Mouse (Mus musculus) midbrain, embryonic 11.5 days (tissue): Measurements from ENCODE around the gene Taf11. TPM values are rescaled to one million over a fixed set of nuclear protein-coding genes. Genes with fewer than 3 reads are reported as not detected.
A peak's percentile ranks its signal among the peaks of the same experiment; 100 is the strongest.

ENCODE experiments used
- ATAC-seq: fragments of 200-750 bp; cut with Nextera tagmentation; 2 replicates; pipeline ENCODE4 v1.8.0; 2017; ENCODE audit warnings: moderate TSS enrichment, moderate library complexity; ENCODE audit not compliant: low FRiP score
- DNase-seq: peaks from one replicate; pipeline ENCODE4 v3.0.0; 2015; ENCODE audit warnings: low spot score; ENCODE audit errors: missing footprints
- H3K27ac ChIP-seq: fragments of 300-500 bp; sonication (generic); 2 replicates; pipeline ENCODE4 v1.5.1; 2014; ENCODE audit warnings: low read depth, low read length
- H3K27me3 ChIP-seq: fragments of 300-500 bp; sonication (generic); 2 replicates; pipeline ENCODE4 v1.6.1; 2014; ENCODE audit warnings: mild to moderate bottlenecking, low read length, moderate library complexity, mixed read lengths; ENCODE audit not compliant: control insufficient read depth, insufficient read depth
- H3K36me3 ChIP-seq: fragments of 300-500 bp; sonication (generic); 2 replicates; pipeline ENCODE4 v1.6.1; 2014; ENCODE audit warnings: mild to moderate bottlenecking, low read length, moderate library complexity, mixed read lengths; ENCODE audit not compliant: control insufficient read depth, insufficient read depth
- H3K4me1 ChIP-seq: fragments of 300-500 bp; sonication (generic); 2 replicates; pipeline ENCODE4 v1.6.1; 2014; ENCODE audit warnings: low read length; ENCODE audit not compliant: control insufficient read depth, insufficient read depth
- H3K4me2 ChIP-seq: fragments of 300-500 bp; sonication (generic); 2 replicates; pipeline ENCODE4 v1.6.1; 2014; ENCODE audit warnings: mild to moderate bottlenecking, moderate library complexity
- H3K4me3 ChIP-seq: fragments of 300-500 bp; sonication (generic); 2 replicates; pipeline ENCODE4 v1.5.1; 2014; ENCODE audit warnings: low read depth, low read length
- H3K9ac ChIP-seq: fragments of 300-500 bp; sonication (generic); 2 replicates; pipeline ENCODE4 v1.6.1; 2014; ENCODE audit warnings: low read length
- H3K9me3 ChIP-seq: fragments of 300-500 bp; sonication (generic); 2 replicates; pipeline ENCODE4 v1.6.1; 2016; ENCODE audit warnings: low read length; ENCODE audit not compliant: control insufficient read depth
- WGBS: fragments of 180-500 bp; shearing (Covaris S2); extraction: QIAGEN DNeasy Blood & Tissue Kit; methylation state at CpG from one replicate; pipeline ENCODE4 v1.1.7; 2014; 5-methylcytosine and 5-hydroxymethylcytosine counted together
- polyA plus RNA-seq: library from polyadenylated mRNA; unstranded; fragments of >200 nt; fragmentation: Nextera tagmentation; extraction: Ambion mirVana; gene quantifications from 2 replicates; pipeline ENCODE4 v1.2.1, GENCODE M21; 2014

The Taf11 gene
- polyA plus RNA-seq, result 95.0 and 103 TPM in 2 replicates

GRCm38 (mm10) chr17:27909622-27910500 is at the start of gene Taf11:
Gene Taf11 (minus strand): TSS chr17:27909844.
- WGBS, result 2% methylated on average over 52 of the region's 53 CpGs
- H3K9ac ChIP-seq, result peak within 1 kb of the TSS; percentile 83
- no peaks in the 10 kb centered on the region for H3K36me3 ChIP-seq
- H3K27me3 ChIP-seq, result no peaks in the 10 kb centered on the region
- ATAC-seq, result peak; percentile 69
- H3K4me2 ChIP-seq, result peak within 1 kb of the TSS; percentile 75
- peak within 1 kb of the TSS; percentile 51; the same call in 1 of the 2 replicates for H3K27ac ChIP-seq
- peaks cover 14% of the 10 kb centered on the region for H3K4me1 ChIP-seq
- DNase-seq, result peak; percentile 92
- H3K9me3 ChIP-seq, result no peaks in the 10 kb centered on the region
- peak within 1 kb of the TSS; percentile 81 for H3K4me3 ChIP-seq

GRCm38 (mm10) chr17:27957649-27958048 is 48.0 kb upstream of the Taf11 start:
- DNase-seq (peak; percentile 39), ATAC-seq (no peak)
- 95% methylated on average over 9 of the region's 9 CpGs for WGBS
- H3K27me3 ChIP-seq, result no peaks in the 10 kb centered on the region
- H3K4me3 ChIP-seq, result no peak overlapping the region
- no peaks in the 10 kb centered on the region for H3K36me3 ChIP-seq
- H3K4me2 ChIP-seq, result no peak overlapping the region
- no peak overlapping the region for H3K9ac ChIP-seq
- no peaks in the 10 kb centered on the region for H3K4me1 ChIP-seq
- H3K9me3 ChIP-seq, result no peaks in the 10 kb centered on the region
- no peak overlapping the region for H3K27ac ChIP-seq

GRCm38 (mm10) chr17:27954629-27955402 is 45.2 kb upstream of the Taf11 start:
- DNase-seq, result peak; percentile 83
- Histone ChIP-seq H3K4me2 (no peak overlapping the region), H3K36me3 (no peaks in the 10 kb centered on the region), H3K9ac (no peak overlapping the region), H3K27me3 (no peaks in the 10 kb centered on the region), H3K4me3 (no peak overlapping the region), H3K27ac (no peak overlapping the region), H3K9me3 (no peaks in the 10 kb centered on the region), H3K4me1 (no peaks in the 10 kb centered on the region)
- no peak for ATAC-seq
- WGBS, result 72% methylated on average over 14 of the region's 14 CpGs

GRCm38 (mm10) chr17:27953136-27953535 is 43.5 kb upstream of the Taf11 start:
- Histone ChIP-seq H3K4me1 (no peaks in the 10 kb centered on the region), H3K9me3 (no peaks in the 10 kb centered on the region), H3K36me3 (no peaks in the 10 kb centered on the region), H3K4me2 (no peak overlapping the region), H3K27ac (no peak overlapping the region), H3K27me3 (no peaks in the 10 kb centered on the region), H3K9ac (no peak overlapping the region), H3K4me3 (no peak overlapping the region)
- 78% methylated on average over 6 of the region's 6 CpGs for WGBS
- ATAC-seq (no peak), DNase-seq (no peak)

GRCm38 (mm10) chr17:27947155-27947554 is 37.5 kb upstream of the Taf11 start:
- H3K9me3 ChIP-seq, result no peaks in the 10 kb centered on the region
- H3K4me1 ChIP-seq, result peaks cover 6% of the 10 kb centered on the region; the same call in 1 of the 2 replicates
- WGBS, result 92% methylated on average over 2 of the region's 2 CpGs
- H3K27ac ChIP-seq, result no peak overlapping the region
- H3K9ac ChIP-seq, result no peak overlapping the region
- no peaks in the 10 kb centered on the region for H3K27me3 ChIP-seq
- DNase-seq (no peak), ATAC-seq (no peak)
- no peak overlapping the region for H3K4me2 ChIP-seq
- H3K4me3 ChIP-seq, result no peak overlapping the region
- H3K36me3 ChIP-seq, result no peaks in the 10 kb centered on the region

- Histone ChIP-seq H3K9ac (no peak overlapping the region), H3K36me3 (no peaks in the 10 kb centered on the region), H3K4me1 (peaks cover 6% of the 10 kb centered on the region; the same call in 1 of the 2 replicates), H3K4me2 (no peak overlapping the region), H3K27me3 (no peaks in the 10 kb centered on the region), H3K9me3 (no peaks in the 10 kb centered on the region), H3K27ac (no peak overlapping the region), H3K4me3 (no peak overlapping the region)
- DNase-seq (no peak), ATAC-seq (no peak)
- 88% methylated on average over 8 of the region's 8 CpGs for WGBS
Measured at GRCm38 (mm10) chr17:27946371-27946770, 36.7 kb upstream of the Taf11 start.

GRCm38 (mm10) chr17:27945546-27946216 is 36.0 kb upstream of the Taf11 start:
- Histone ChIP-seq H3K4me3 (no peak overlapping the region), H3K36me3 (no peaks in the 10 kb centered on the region), H3K9ac (no peak overlapping the region), H3K9me3 (no peaks in the 10 kb centered on the region), H3K4me1 (peaks cover 6% of the 10 kb centered on the region; the same call in 1 of the 2 replicates), H3K27ac (no peak overlapping the region), H3K4me2 (no peak overlapping the region), H3K27me3 (no peaks in the 10 kb centered on the region)
- 71% methylated on average over 6 of the region's 6 CpGs for WGBS
- ATAC-seq, result no peak
- DNase-seq, result no peak

GRCm38 (mm10) chr17:27942131-27942530 is 32.5 kb upstream of the Taf11 start:
- WGBS, result 87% methylated on average over 4 of the region's 4 CpGs

More at GRCm38 (mm10) chr17:27942131-27942530, 32.5 kb upstream of the Taf11 start:
- ATAC-seq (no peak), DNase-seq (no peak)
- Histone ChIP-seq H3K27me3 (no peaks in the 10 kb centered on the region), H3K9me3 (no peaks in the 10 kb centered on the region), H3K9ac (no peak overlapping the region), H3K4me3 (no peak overlapping the region), H3K27ac (no peak overlapping the region), H3K4me2 (no peak overlapping the region), H3K4me1 (peaks cover 6% of the 10 kb centered on the region; the same call in 1 of the 2 replicates), H3K36me3 (no peaks in the 10 kb centered on the region)
